Mouse (Mus musculus) small intestine, adult 2 months (tissue): ENCODE results near the gene Eprs.

Experiments used
- CTCF ChIP-seq: fragments of 200-500 bp; IDR thresholded peaks from 2 replicates; pipeline ENCODE4 v1.5.1; 2012; ENCODE audit warnings: low read depth, mild to moderate bottlenecking, control low read depth, inconsistent platforms, low read length, moderate library complexity, mixed read lengths; ENCODE audit not compliant: insufficient replicate concordance, insufficient read length; ENCODE audit errors: extremely low read depth
- POLR2A ChIP-seq: fragments of 200-500 bp; IDR thresholded peaks from 2 replicates; pipeline ENCODE4 v1.6.1; 2012; ENCODE audit warnings: low read depth, mild to moderate bottlenecking, control low read depth, inconsistent platforms, low read length, moderate library complexity

- TF ChIP-seq CTCF: no peak
- TF ChIP-seq POLR2A: no peak
These were observed 33.0 kb upstream of the Eprs start for GRCm38 (mm10) chr1:185329851-185330250.
